Mouse (Mus musculus) frontal cortex, postnatal 36 days (tissue): Measurements from ENCODE around the gene Ptrh1.
A peak's percentile ranks its signal among the peaks of the same experiment; 100 is the strongest.

ENCODE experiments used
- DNase-seq, 2 experiments: peaks; one replicate each; pipeline ENCODE4 v3.0.0; 2022; ENCODE audit warnings: low spot score in 2 of 2

Gene Ptrh1

DNA sequence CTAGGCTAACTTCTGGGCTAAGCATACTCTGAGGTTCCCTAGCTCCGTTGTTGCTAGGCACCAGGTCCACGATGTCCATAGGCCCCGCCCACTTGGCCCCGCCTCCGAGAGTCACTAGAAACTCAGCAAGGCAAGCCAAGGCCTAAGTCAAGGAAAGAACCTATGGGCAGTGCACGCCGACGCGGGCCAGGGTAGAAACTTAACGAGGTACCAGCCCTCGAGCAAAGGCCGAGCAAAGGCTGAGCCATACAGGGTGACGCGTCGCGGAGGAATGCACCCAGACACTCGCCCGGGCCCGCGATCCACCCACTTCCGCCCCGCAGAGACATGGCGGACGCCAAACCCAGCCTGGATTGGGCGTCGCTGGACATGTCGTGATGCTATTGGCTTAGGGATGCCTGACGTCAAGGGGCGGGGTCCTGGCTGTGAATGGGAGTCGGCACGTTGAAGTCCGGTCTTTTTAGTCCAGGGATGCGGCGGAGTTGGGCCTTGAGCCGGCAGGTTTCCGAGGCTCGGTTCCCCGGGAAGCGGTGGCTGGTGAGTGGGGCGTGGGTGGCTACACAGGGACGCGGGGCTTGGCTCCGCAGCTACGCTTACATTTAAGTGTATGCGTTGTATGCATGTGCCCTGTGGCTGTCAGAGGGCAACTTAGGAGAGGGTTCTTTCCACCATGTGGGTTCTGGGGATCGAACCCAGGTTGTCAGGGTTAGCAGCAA is at the start of gene Ptrh1, which contains the start of gene Ttc16:
TSS of gene Ptrh1 (plus strand) at position 428 of the 716 bp plus-strand sequence.
TSS of gene Ttc16 (minus strand) at position 275 of the 716 bp plus-strand sequence.
- DNase-seq: peak; percentile 95 to 98

DNA sequence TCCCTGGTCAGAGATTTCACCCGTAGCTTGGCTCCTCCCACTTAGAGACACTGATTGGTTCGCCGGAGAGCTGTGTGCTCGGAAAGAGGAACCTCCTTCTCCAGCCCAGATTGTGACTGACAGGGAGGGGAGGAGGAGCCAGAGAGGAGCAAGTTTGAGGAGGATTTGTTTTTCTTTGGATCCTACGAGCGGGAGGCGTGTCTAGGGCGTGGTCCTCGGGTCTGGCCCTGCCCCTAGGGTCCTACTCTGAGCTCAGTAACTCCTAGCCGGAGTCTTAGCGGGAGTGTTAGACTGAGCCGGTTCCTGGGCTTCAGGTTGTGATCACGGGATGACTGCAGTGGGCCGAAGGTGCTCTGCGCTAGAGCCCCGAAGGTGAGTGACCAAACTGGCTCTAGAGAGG is 48.2 kb upstream of the Ptrh1 start:
- peak; percentile 77 to 82 for DNase-seq

GRCm38 (mm10) chr2:32728463-32728862 is 47.1 kb upstream of the Ptrh1 start:
- DNase-seq: no peak

GRCm38 (mm10) chr2:32729547-32729946 is 46.0 kb upstream of the Ptrh1 start:
- DNase-seq: no peak

DNA sequence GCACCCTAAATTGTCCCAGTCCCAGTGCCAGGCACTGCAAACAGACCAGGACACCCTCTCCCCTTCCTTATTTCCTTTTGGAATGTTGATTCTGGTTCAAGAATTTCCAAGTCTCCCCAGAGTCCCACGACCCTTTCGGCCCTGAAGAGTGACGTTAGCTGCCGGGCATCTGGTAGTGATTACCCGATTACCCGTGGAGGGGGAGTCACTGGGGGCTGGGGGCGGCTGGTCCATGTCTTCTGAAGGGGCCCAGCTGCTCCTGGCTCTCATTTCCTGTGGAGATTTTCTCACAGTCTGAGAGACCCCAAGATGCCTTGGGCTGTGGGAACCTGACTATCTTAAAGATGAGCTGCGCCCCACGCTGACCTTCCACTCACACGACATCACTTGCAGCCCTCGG is 44.7 kb upstream of the Ptrh1 start:
- DNase-seq: no peak

GRCm38 (mm10) chr2:32731911-32732310 is 43.7 kb upstream of the Ptrh1 start:
- DNase-seq: no peak

- DNase-seq: no peak
These were observed 42.9 kb upstream of the Ptrh1 start for GRCm38 (mm10) chr2:32732695-32733094.

DNA sequence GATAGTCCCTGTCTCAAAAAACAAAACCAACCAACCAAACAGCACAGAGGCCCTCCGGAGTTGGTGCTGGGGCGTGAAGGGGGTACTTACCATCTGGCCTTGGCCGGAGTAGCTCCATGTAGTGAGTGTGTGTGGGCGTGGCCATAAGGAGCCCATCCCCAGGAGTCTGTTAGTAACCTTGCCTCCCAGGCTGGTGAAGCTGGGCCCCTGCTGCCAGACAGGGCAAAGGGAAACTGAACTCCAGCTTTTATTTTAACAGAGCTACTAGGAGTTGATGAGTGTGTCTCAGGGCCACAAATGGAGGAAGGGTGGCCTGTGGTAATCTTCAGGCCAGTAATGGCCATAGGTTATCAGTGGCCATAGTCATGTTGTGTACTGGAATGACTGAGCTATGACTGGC is 41.1 kb upstream of the Ptrh1 start:
- DNase-seq: no peak

DNA sequence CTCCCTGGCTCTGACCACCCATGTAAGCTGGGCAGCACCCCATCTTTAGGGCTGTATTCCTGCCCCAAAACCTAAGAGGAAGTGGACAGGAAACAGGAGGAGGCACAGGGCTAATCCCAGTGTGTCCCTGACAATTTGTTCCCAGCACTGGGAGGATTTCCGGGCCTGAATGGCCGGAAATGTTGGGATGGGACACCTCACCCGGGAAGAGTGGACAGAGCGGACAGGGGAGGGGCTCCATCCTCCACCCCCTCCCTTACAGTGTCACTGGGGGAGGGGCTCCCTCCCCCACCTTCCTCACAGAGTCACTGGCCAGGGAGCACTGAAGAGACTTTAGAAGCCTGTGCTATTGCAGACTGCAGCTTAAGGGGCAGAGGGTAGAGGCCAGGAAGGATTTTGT is 40.7 kb upstream of the Ptrh1 start:
- DNase-seq: no peak

GRCm38 (mm10) chr2:32736306-32736829 is 39.2 kb upstream of the Ptrh1 start:
- DNase-seq: no peak

- no peak for DNase-seq
These were observed 38.6 kb upstream of the Ptrh1 start for GRCm38 (mm10) chr2:32737008-32737407.

- DNase-seq: no peak
These were observed 36.3 kb upstream of the Ptrh1 start for GRCm38 (mm10) chr2:32739311-32739710.

DNA sequence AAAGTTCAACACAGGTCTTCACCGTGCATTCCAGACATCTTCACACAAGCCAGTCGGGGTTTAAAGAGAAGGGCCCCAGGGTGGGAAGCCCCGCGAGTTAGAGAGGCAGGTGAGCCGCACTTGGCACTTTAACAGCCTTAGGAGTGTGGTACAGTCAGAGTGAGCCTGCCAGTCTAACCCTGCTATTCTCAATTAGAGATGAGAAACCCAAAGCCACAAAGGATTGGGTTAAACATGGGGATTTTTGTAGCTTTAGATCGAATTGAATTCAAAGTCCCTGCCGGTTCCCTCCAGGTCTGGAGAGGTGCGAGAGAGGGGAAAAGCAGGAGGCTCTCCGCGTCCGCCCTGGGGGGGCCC is 34.7 kb upstream of the Ptrh1 start, which contains the start of gene 6330409D20Rik:
TSS of gene 6330409D20Rik (minus strand) at position 101 of the 357 bp plus-strand sequence.
- no peak for DNase-seq

DNA sequence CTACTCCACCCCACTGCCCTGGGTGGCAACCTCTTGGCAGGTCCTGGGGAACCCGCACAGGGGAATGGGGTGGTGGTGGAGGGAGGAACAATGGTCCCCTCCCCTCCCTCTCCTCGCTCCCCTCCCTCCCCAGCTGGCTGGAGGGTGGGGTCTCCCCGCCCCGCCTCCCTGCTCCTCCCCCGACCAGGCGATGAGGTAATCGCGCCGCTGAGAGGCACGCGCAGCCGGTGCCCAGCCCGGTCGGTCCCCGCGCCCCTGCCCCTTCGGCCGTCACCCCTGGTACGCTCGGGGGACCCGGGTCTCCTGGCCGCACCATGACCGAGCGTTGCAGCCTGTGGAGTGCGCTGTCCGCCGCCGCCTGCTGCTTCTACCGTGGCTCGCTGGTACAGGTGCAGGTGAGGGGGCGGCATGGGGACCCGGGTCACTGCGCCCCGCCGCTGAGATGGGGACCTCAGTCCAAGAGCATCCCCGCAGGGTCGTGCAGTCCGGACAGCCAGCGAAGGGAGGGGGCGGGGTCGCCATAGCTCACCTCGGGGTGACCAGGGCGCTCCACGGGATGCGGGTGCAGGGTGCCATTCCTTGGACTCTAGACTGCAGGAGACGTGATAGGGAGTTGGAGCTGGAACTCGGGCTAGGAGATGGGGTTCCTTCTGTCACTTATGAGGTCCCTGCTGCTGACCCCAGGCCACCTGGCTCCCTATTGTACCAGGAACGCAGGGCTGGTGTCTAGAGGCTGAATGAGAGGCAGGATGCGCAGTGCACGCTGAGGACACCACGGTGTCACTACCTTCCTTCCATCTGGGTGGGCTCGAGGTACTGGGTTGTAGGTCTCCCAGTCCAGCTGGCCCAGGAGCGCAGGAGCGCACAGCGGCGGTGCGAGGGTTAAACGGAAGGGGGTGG is 34.1 kb upstream of the Ptrh1 start:
- peak; percentile 50 to 69 for DNase-seq

GRCm38 (mm10) chr2:32742173-32742531 is 33.4 kb upstream of the Ptrh1 start:
- DNase-seq: peak; percentile 86 to 92

GRCm38 (mm10) chr2:32744272-32744982 is 31.2 kb upstream of the Ptrh1 start:
- no peak for DNase-seq

- DNase-seq: no peak
These were observed 26.5 kb upstream of the Ptrh1 start for GRCm38 (mm10) chr2:32749082-32749481.

DNA sequence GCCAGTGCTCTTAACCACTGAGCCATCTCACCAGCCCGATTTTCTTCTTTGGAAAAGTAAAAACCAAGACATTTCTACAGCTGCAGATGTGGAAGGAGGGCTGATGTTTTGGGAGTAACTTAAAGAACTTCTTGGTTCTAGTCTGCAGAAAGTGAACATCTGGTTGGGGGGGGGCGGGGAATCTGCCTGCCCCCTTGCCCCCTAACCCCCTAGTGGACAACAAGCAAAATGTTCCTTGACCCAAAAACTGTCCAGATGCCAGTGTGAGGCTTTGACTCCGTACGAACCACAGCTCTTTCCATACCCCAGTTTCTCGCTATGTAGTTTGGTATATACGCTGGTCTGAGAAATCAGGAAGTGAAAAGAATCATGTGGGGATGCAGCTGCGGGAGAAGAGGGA is 25.4 kb upstream of the Ptrh1 start:
- no peak for DNase-seq

DNA sequence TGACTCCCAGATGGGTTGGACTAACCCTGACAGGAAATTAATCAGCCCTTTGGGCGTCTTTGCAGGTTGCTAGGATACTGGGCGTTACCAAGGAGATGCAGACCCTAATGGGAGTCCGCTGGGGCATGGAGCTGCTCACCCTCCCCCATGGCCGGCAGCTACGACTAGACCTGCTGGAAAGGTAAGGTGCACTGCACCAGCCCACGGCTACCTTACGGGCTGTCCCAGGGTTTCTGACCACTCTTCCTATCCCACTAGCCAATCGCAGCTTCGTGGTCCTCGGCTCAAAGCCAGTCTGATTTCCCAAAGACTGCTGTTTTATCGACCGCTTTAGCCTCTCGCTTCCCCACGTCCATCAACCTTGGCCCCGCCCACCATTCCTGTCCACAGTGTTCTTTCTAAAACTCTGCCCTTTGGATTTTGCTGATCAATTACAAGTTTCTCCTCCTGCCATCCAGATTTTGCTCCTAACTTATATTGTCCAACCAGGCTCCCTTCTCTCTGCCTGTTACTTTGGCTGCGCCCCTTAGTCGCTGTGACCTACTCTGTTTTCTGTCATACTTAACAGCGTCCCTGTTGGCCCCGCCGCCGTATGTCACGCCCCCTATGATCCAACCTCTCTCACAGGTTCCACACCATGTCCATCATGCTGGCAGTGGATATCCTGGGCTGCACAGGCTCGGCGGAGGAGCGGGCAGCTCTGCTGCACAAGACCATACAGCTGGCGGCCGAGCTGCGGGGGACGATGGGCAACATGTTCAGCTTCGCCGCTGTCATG is 24.5 kb upstream of the Ptrh1 start:
- no peak for DNase-seq

GRCm38 (mm10) chr2:32751665-32752033 is 23.9 kb upstream of the Ptrh1 start:
- DNase-seq: no peak

- DNase-seq: no peak
These were observed 23.4 kb upstream of the Ptrh1 start for GRCm38 (mm10) chr2:32752181-32752580.
